Mouse (Mus musculus) cerebellum, postnatal 4 days (tissue): ENCODE data around the gene Rps28.

Experiments used
- DNase-seq, 2 experiments: peaks; one replicate each; pipeline ENCODE4 v3.0.0; 2022; ENCODE audit warnings: low spot score in 2 of 2, mixed read lengths in 1 of 2

Gene Rps28

GRCm38 (mm10) chr17:33773871-33774572 is 50.3 kb downstream of the Rps28 start:
- DNase-seq = no peak

DNA sequence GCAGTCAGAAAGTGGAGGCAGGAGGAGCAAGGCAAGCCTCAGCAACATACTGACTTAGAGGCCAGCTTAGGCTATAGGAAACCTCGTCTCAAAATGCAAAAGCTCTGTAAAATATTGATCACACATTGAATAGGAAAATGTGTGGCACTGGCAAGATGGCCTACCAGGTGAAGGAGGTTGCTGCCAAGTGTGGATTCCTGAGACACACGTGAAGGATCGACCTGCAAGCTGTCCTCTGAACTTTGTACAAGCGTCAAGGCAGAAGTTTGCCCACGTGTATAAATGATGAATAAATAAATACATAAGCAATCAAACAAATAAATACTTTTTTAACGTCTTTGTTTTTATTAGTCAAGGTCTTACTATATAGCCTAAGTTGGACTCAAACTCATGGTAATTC is 50.9 kb downstream of the Rps28 start:
- no peak for DNase-seq

DNA sequence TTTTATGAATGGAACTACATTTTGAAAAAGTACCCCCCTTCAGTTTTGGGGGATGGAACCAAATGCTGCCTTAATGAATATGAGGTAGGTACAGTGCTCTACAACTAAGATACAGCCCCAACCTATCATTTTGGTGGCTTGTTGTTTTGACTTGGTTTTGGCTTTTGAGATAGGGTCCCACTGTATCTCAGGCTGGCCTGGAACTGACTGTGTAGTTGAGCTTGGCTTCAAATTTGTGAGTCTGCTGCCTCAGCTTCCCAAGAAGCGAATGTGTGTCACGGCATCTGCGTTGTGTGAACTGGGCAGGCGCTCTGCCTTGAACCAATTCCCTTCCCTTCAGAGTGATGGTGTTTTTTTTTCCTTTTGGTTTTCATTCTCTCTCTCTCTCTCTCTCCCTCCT is 52.7 kb downstream of the Rps28 start:
- DNase-seq = no peak
